Mouse (Mus musculus): ENCODE measurements at regions not wholly inside any gene's neighbourhood (a gene's known extent, or its start where the extent isn't known, plus 50 kb on each side); places are given as distances from the start of the nearest gene placed in this dataset.

GRCm38 (mm10) chr8:34353140-34353855 lies 241.8 kb upstream of the Gm10131 start:
- H3K9ac ChIP-seq (ENCODE audit: control insufficient read depth, low read depth, low read length, poor library complexity, severe bottlenecking): no peak overlapping the region
- H3K4me3 ChIP-seq (ENCODE audit: control insufficient read depth in 1 of 2, insufficient read depth in 1 of 2, low read depth in 2 of 2, low read length in 2 of 2): no peak overlapping the region
- H3K9me3 ChIP-seq (replicated peaks; ENCODE audit: insufficient read depth, low read length): no peaks in the 10 kb centered on the region
- no peaks in the 10 kb centered on the region for H3K4me1 ChIP-seq (ENCODE audit: control insufficient read depth in 1 of 2, insufficient read depth in 2 of 2, low read length in 2 of 2)
- H3K27ac ChIP-seq (ENCODE audit: control insufficient read depth, low read depth, low read length): no peak overlapping the region
- TF ChIP-seq BHLHE40 (IDR thresholded peaks at IDR 0.05; ENCODE audit: borderline replicate concordance, low read depth, low read length) (no peak), TCF12 (IDR thresholded peaks at IDR 0.05; ENCODE audit: low read depth, low read length) (no peak), MYB (IDR thresholded peaks at IDR 0.05; ENCODE audit: low read depth, low read length) (no peak), USF1 (IDR thresholded peaks at IDR 0.05; ENCODE audit: low read depth, low read length) (no peak), MXI1 (IDR thresholded peaks at IDR 0.05; ENCODE audit: low read depth, low read length) (no peak), CHD1 (IDR thresholded peaks at IDR 0.05; ENCODE audit: low read depth, low read length) (no peak), ELF1 (IDR thresholded peaks at IDR 0.05; ENCODE audit: low read depth, low read length) (no peak), E2F4 (IDR thresholded peaks at IDR 0.05; ENCODE audit: borderline replicate concordance, low read depth, low read length) (no peak), MYC (IDR thresholded peaks at IDR 0.05; ENCODE audit: low read depth, low read length) (no peak), USF2 (IDR thresholded peaks at IDR 0.05; ENCODE audit: borderline replicate concordance in 1 of 2, insufficient read depth in 1 of 2, low read depth in 1 of 2, low read length in 2 of 2) (no peak), NRF1 (IDR thresholded peaks at IDR 0.05; ENCODE audit: insufficient read depth, low read depth, low read length, poor library complexity, severe bottlenecking) (no peak), JUND (IDR thresholded peaks at IDR 0.05; ENCODE audit: low read depth, low read length) (no peak), SMC3 (IDR thresholded peaks at IDR 0.05; ENCODE audit: low read depth, low read length) (no peak), CHD2 (IDR thresholded peaks at IDR 0.05; ENCODE audit: low read length) (no peak), TAL1 (IDR thresholded peaks at IDR 0.05; ENCODE audit: low read length) (no peak), EP300 (IDR thresholded peaks at IDR 0.05; ENCODE audit: low read depth in 1 of 2, low read length in 2 of 2) (no peak), MEF2A (IDR thresholded peaks at IDR 0.05; ENCODE audit: extremely low read depth, insufficient replicate concordance, low read depth, low read length, poor library complexity, severe bottlenecking) (no peak), RAD21 (IDR thresholded peaks at IDR 0.05; ENCODE audit: low read depth, low read length) (no peak), POLR2A (IDR thresholded peaks at IDR 0.05; ENCODE audit: control insufficient read depth in 1 of 2, insufficient read depth in 1 of 2, low read depth in 1 of 2, low read length in 2 of 2, poor library complexity in 1 of 2) (no peak), TBP (IDR thresholded peaks at IDR 0.05; ENCODE audit: low read depth, low read length) (no peak)
- H3K79me2 ChIP-seq (ENCODE audit: control insufficient read depth, insufficient read depth, low read length, poor library complexity): no peaks in the 10 kb centered on the region
- H3K27me3 ChIP-seq (ENCODE audit: control insufficient read depth in 1 of 2, insufficient read depth in 2 of 2, low read length in 2 of 2): no peaks in the 10 kb centered on the region
- DNase-seq (ENCODE audit: low read depth, low spot score): no peak
- no peaks in the 10 kb centered on the region for H3K36me3 ChIP-seq (ENCODE audit: control insufficient read depth in 1 of 2, insufficient read depth in 2 of 2, low read length in 2 of 2)

GRCm38 (mm10) chr8:34334851-34335250 lies 223.3 kb upstream of the Gm10131 start:
- no peaks in the 10 kb centered on the region for H3K4me1 ChIP-seq (ENCODE audit: control insufficient read depth in 1 of 2, insufficient read depth in 2 of 2, low read length in 2 of 2)
- no peak for TF ChIP-seq ZC3H11A (IDR thresholded peaks at IDR 0.05; ENCODE audit: low read depth, low read length)
- TF ChIP-seq MAFK (IDR thresholded peaks at IDR 0.05; ENCODE audit: borderline replicate concordance, low read depth, low read length): no peak
- no peak for TF ChIP-seq GABPA (IDR thresholded peaks at IDR 0.05; ENCODE audit: low read depth, low read length)
- no peak for TF ChIP-seq SMC3 (IDR thresholded peaks at IDR 0.05; ENCODE audit: low read depth, low read length)
- no peak for TF ChIP-seq NELFE (IDR thresholded peaks at IDR 0.05; ENCODE audit: low read depth, low read length)
- no peak for TF ChIP-seq EP300 (IDR thresholded peaks at IDR 0.05; ENCODE audit: low read depth in 1 of 2, low read length in 2 of 2)
- no peak for TF ChIP-seq GATA1 (IDR thresholded peaks at IDR 0.05; ENCODE audit: low read depth, low read length)
- no peak for TF ChIP-seq RCOR1 (IDR thresholded peaks at IDR 0.05; ENCODE audit: low read depth, low read length)
- TF ChIP-seq ELF1 (IDR thresholded peaks at IDR 0.05; ENCODE audit: low read depth, low read length): no peak
- TF ChIP-seq TBP (IDR thresholded peaks at IDR 0.05; ENCODE audit: low read depth, low read length): no peak
- no peak for TF ChIP-seq USF1 (IDR thresholded peaks at IDR 0.05; ENCODE audit: low read depth, low read length)
- TF ChIP-seq POLR2A (IDR thresholded peaks at IDR 0.05; ENCODE audit: control insufficient read depth in 1 of 2, insufficient read depth in 1 of 2, low read depth in 1 of 2, low read length in 2 of 2, poor library complexity in 1 of 2): no peak
- no peak for TF ChIP-seq CHD2 (IDR thresholded peaks at IDR 0.05; ENCODE audit: low read length)
- TF ChIP-seq HCFC1 (IDR thresholded peaks at IDR 0.05; ENCODE audit: low read depth, low read length): no peak
- no peak for TF ChIP-seq RAD21 (IDR thresholded peaks at IDR 0.05; ENCODE audit: low read depth, low read length)
- TF ChIP-seq CTCF (IDR thresholded peaks at IDR 0.05 in 2 of 3, conservative IDR thresholded peaks at IDR 0.05 in 1 of 3; ENCODE audit: control insufficient read depth in 1 of 3, insufficient read depth in 1 of 3, low read depth in 2 of 3, low read length in 3 of 3, poor library complexity in 1 of 3, severe bottlenecking in 1 of 3): no peak
- TF ChIP-seq TCF12 (IDR thresholded peaks at IDR 0.05; ENCODE audit: low read depth, low read length): no peak
- TF ChIP-seq CHD1 (IDR thresholded peaks at IDR 0.05; ENCODE audit: low read depth, low read length): no peak
- TF ChIP-seq MAX (IDR thresholded peaks at IDR 0.05; ENCODE audit: low read length): no peak
- H3K36me3 ChIP-seq (ENCODE audit: control insufficient read depth in 1 of 2, insufficient read depth in 2 of 2, low read length in 2 of 2): no peaks in the 10 kb centered on the region
- H3K79me2 ChIP-seq (ENCODE audit: control insufficient read depth, insufficient read depth, low read length, poor library complexity): no peaks in the 10 kb centered on the region
- H3K4me3 ChIP-seq (ENCODE audit: control insufficient read depth in 1 of 2, insufficient read depth in 1 of 2, low read depth in 2 of 2, low read length in 2 of 2): no peak overlapping the region
- DNase-seq (ENCODE audit: low read depth, low spot score): no peak
- no peak overlapping the region for H3K9ac ChIP-seq (ENCODE audit: control insufficient read depth, low read depth, low read length, poor library complexity, severe bottlenecking)
- H3K27ac ChIP-seq (ENCODE audit: control insufficient read depth, low read depth, low read length): no peak overlapping the region
- no peaks in the 10 kb centered on the region for H3K9me3 ChIP-seq (replicated peaks; ENCODE audit: insufficient read depth, low read length)
- H3K27me3 ChIP-seq (ENCODE audit: control insufficient read depth in 1 of 2, insufficient read depth in 2 of 2, low read length in 2 of 2): no peaks in the 10 kb centered on the region

Measured in MEL (cell line).